Mouse (Mus musculus) heart, adult 8-10 months (tissue): Measurements from ENCODE around the gene Cd86. TPM values are rescaled to one million over a fixed set of nuclear protein-coding genes. Genes with fewer than 3 reads are reported as not detected.

Experiments used
- DNase-seq: peaks from one replicate; pipeline ENCODE4 v3.0.0; 2022; ENCODE audit warnings: low spot score
- total RNA-seq, 4 experiments: library from RNA; stranded (reverse); gene quantifications; 2 replicates each; pipeline ENCODE4 v1.2.4; 2022

Gene Cd86
- total RNA-seq, 4 experiments from 2014 or later: 0.47 to 1.3 (median 0.97) TPM

DNA sequence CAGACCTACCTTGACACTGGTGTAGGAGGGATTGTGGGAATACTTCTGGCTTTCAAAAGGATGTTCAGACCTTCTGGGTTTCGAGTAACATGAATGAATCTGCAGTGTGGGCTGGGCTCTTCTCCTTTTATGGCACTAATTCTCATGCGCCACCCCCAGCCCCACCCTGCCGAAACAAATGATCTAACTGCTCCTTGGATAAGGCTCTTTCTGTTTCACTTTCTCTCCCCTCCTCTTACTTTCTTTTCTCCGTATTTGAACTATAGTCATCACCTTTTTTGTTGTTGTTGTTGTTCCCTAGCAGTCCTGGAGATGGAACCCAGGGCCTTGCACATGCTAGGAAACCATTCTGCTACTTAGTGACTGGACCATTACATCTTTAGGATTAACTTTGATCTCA, 67.6 kb downstream of the Cd86 start:
- no peak for DNase-seq

DNA sequence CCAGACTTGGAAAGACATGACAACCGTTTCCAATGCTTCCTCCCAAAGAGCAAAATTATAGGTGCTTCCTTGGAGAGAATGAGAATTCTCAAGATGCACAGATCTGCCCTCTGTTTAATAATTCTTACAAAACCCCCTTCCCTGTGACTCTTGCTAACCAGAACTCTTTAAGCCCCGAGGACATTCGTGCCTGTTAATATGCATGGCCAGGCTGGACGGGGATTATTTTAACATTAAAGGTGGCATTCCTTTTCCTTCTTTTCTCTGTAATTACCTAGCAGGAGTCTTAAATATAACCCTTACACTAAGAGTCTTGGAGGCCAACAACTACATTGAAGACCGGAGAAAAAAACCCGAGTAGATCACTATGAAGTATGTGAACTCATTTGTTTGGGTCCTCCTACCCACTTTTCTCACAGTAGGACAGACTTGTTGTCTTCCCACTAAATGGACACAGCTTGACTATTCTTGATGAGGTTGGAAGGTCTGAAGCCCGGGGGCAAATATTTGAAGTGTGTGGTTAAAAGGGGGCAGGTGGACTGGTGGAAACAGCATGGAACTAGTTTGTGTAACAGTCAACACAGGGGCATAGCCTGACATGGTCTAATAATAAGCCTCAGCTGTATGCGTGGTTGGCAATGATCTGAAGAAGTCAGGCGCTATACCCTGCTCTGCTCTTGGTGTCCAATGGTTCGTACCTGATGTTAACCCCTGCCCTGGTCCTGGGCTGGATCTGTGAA, 69.0 kb downstream of the Cd86 start:
- DNase-seq: no peak

DNA sequence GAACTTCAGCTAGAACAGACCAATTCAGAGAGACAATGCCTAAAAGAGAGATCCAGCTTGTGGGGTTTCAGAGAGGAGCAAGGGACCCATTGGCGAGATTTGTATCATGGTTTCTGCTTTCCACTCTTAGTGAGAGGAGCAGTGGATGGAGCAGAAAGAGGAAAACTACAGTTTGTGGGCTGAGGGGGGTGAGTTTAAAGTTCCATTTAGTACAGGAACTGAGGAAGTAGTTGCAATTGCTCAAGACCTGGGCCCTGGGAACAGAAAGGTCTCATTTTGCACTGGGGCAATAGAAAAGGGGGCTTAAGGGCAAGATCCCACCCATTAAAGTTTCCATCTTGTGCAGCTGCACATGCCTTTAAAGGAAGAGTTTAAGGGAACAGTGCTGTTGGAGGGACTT, 76.0 kb downstream of the Cd86 start:
- no peak for DNase-seq

DNA sequence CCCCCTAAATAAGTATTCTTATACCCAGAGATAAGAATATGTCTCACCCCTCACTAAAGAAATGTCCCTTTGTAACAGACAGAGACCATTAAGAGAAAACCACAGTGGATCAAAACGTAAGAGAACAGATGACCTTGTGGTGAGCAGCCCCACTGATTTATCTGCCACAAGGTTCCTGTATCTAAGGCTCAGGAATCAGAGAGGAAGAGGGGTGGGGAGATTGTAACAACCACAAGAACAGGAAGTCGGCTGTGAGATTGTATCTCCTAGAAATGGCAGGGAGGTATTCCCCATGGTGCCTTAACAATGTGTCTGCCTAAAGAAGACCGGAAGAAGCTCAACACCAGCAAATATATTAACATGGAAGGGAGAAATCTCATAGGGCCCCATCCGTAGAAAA, 77.9 kb downstream of the Cd86 start:
- no peak for DNase-seq

DNA sequence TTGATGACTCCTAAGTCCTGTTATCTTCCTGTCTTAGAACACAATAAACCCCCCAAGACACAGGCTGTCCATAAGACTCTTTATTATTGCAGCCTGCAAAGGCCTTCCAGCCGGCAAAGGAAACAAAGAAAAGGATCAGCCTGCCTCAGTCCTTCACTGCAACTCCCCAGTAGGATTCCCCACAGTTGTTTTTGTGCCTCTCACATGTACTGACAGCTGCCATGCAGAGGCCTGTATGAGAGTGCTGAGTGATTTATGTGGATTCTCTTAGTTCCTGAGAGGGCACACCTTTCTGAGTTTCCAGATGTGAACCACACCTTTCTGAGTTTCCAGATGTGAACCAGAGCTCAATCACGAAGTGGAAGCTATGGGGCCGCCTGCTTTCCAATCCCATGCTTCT, 83.8 kb downstream of the Cd86 start:
- no peak for DNase-seq

DNA sequence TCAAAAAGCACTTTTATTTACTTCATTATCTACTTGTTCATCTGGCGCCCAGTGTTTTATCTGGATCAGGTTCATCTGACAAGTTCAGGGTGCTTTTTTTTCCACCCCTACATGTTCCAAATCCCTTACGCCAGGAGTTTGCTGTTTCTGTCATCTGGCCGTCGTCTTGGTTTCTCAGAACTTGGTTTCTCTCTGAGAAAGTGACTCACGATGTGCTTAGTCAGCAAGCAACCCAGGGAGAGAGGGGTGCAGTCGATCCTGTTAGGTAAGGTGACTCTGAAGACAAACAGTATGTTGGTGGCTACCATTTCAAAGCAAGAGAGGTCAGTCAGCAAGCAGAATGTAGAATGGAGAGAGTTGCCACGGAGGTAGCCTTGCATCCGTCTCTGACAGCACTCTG, 93.9 kb downstream of the Cd86 start:
- no peak for DNase-seq

DNA sequence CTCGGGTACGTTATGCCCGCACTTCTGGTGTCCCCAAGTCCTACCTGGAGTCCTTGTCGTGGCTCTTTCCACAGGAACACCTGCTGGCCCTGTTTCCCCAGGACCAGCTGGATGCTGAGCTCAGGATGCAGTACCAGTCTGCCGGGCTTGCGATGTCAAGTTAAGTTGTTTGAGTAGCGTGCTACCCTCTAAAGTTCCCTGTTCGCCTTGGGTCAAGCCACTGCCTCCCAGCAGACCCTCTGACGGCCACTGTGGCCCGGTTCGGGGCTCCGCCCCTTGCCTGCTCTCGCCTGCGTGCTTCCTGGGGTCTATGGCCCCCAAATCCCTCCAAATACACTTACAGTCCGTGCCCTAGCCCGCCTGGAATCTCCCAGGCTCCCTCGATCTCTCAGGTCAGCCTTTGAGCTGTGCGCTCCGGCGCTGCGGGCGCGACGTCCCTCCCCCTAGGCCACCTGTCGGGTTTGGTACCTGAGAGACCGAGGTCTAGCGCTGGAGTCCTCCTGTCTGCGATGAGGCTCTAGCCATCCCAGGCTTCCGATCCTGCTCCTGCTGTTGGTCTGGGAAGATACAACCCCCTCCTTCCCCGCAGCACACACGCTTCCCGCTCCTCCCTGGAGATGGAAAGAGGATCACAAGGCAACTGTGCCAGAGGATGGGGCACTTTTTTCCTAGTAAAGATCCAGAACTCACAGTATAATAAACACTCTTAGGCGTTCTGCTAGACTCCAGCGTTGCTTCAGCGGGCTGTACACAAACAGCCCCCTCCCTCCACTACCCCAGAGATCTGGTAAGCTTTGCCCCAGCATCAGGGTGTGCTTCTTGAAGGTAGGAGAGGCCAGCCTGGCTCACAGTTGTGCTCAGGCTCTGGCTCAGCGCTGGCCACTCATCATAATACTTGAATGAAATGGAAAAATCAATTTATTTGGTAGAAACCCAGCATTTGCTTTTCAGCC, 104.2 kb downstream of the Cd86 start, which contains the start of gene Casr:
Casr (minus strand) TSS at position 756 of the 953 bp plus-strand sequence.
- DNase-seq: no peak

DNA sequence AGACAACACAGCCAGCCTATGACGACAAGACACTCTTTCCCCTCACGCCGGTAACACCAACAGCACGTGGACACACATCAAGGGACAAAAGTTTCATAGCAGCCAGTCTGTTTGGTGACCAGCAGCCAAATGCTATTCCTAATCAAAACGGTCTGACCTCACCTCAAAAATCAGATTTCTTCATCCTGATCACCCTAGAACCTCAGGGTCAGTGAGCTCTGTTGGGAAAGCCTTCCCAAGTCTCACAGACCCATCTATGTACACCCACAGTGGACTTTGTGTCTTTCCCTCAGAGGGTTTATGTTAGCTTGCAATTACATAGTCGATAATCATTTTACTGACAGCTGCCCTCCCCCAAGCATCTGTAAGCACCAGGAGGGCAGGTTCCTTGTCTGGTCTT, 106.3 kb downstream of the Cd86 start:
- no peak for DNase-seq

DNA sequence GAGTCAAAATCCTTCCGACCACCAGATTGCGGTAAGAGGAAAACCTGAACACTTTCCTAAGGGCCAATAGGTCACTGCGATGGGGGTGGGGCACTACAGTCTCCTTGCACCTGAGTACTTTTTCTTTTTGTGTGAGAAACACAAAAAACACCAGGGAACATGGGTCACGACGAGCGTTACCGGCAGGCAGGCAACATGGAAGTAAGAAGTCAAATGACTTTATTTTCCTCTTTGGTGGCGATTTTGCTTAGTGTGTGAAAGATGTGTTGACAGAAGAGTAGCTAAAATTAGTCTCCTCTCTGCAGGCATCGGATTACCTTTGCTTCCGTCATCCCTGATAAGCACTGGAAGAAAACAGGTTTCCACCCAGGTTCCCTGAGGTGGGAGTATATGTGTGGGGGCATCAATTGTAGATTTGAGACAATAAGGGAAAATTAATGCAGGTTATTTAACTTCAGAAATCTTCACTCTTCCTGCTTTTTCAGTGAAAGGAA, 110.2 kb downstream of the Cd86 start:
- peak; percentile 26 for DNase-seq

Other genes starting within 250 kb of the Cd86 start
- not detected for gene Stfa3, start 210.7 kb downstream of the Cd86 start, total RNA-seq
- under 1 TPM in 2 of 4 experiments, not detected in 2; 0.16 to 0.54 TPM for gene Casr, start 103.9 kb downstream of the Cd86 start, total RNA-seq
- not detected for gene Ildr1, start 27.9 kb upstream of the Cd86 start, total RNA-seq
- gene Slc15a2, start 118.9 kb upstream of the Cd86 start, total RNA-seq: 1 to 10 TPM; 2.1 to 3.9 (median 3.4) TPM
- gene Iqcb1, start 162.3 kb upstream of the Cd86 start, total RNA-seq: 10 to 100 TPM; 13.6 to 18.0 (median 16.8) TPM
- 1 to 10 TPM; 1.2 to 1.9 (median 1.6) TPM for gene Eaf2, start 208.9 kb upstream of the Cd86 start, total RNA-seq
- gene Golgb1, start 209.1 kb upstream of the Cd86 start, total RNA-seq: 10 to 100 TPM; 49.8 to 60.7 (median 53.2) TPM